Mouse (Mus musculus) lung, postnatal 0 days (tissue): ENCODE measurements around the gene Esf1. TPM values are rescaled to one million over a fixed set of nuclear protein-coding genes. Genes with fewer than 3 reads are reported as not detected.
A peak's percentile ranks its signal among the peaks of the same experiment; 100 is the strongest.
"Not testable (repeated sequence)": the region's sequence is repeated elsewhere in the genome, so short reads cannot be mapped to it uniquely, and the experiment has no call there.

ENCODE experiments used
- ATAC-seq: fragments of 200-750 bp; cut with Nextera tagmentation; 2 replicates; pipeline ENCODE4 v1.8.0; 2017; ENCODE audit warnings: moderate library complexity
- DNase-seq: peaks from one replicate; pipeline ENCODE4 v3.0.0-alpha.2; 2016; ENCODE audit warnings: low spot score
- H3K27ac ChIP-seq: fragments of 300-500 bp; sonication (generic); 2 replicates; pipeline ENCODE4 v1.5.1; 2014; ENCODE audit warnings: antibody characterized with exemption, mild to moderate bottlenecking, low read length, mixed read lengths
- H3K27me3 ChIP-seq: fragments of 300-500 bp; sonication (generic); replicated peaks from 2 replicates; pipeline ENCODE4 v1.6.1; 2014; ENCODE audit warnings: low read length, mixed read lengths; ENCODE audit not compliant: insufficient read depth
- H3K36me3 ChIP-seq: fragments of 300-500 bp; sonication (generic); 2 replicates; pipeline ENCODE4 v1.6.1; 2014; ENCODE audit warnings: low read length, mixed read lengths; ENCODE audit not compliant: insufficient read depth
- H3K4me1 ChIP-seq: fragments of 300-500 bp; sonication (generic); 2 replicates; pipeline ENCODE4 v1.6.1; 2014; ENCODE audit warnings: antibody characterized with exemption, low read depth, low read length, mixed read lengths; ENCODE audit not compliant: insufficient read depth
- H3K4me2 ChIP-seq: fragments of 300-500 bp; sonication (generic); replicated peaks from 2 replicates; pipeline ENCODE4 v1.6.1; 2014; ENCODE audit warnings: low read depth, mild to moderate bottlenecking, low read length, moderate library complexity, mixed read lengths
- H3K4me3 ChIP-seq: fragments of 300-500 bp; sonication (generic); 2 replicates; pipeline ENCODE4 v1.5.1; 2014; ENCODE audit warnings: low read depth, low read length
- H3K9ac ChIP-seq: fragments of 300-500 bp; sonication (generic); replicated peaks from 2 replicates; pipeline ENCODE4 v1.6.1; 2014; ENCODE audit warnings: low read depth, mild to moderate bottlenecking
- H3K9me3 ChIP-seq: fragments of 300-500 bp; sonication (generic); 2 replicates; pipeline ENCODE4 v1.6.1; 2016; ENCODE audit warnings: low read length, mixed read lengths
- CTCF ChIP-seq: IDR thresholded peaks from 2 replicates; pipeline ENCODE4 v1.5.1; 2016; ENCODE audit warnings: antibody characterized with exemption, mild to moderate bottlenecking
- EP300 ChIP-seq: IDR thresholded peaks from 2 replicates; pipeline ENCODE4 v1.6.1; 2016; ENCODE audit warnings: antibody characterized with exemption, mild to moderate bottlenecking, control low read depth
- WGBS: fragments of 180-500 bp; shearing (Covaris S2); extraction: QIAGEN DNeasy Blood & Tissue Kit; methylation state at CpG from one replicate; pipeline ENCODE4 v1.1.7; 2014; 5-methylcytosine and 5-hydroxymethylcytosine counted together
- polyA plus RNA-seq: library from polyadenylated mRNA; unstranded; fragments of >200 nt; fragmentation: Nextera tagmentation; extraction: Ambion mirVana; gene quantifications from 2 replicates; pipeline ENCODE4 v1.2.1, GENCODE M21; 2015

Gene Esf1
- polyA plus RNA-seq, 1 experiment from 2014 or later: 12.1 TPM

GRCm38 (mm10) chr2:140200713-140201112 lies 30.3 kb upstream of the Esf1 start:
- Histone ChIP-seq H3K4me3 (no peak overlapping the region), H3K4me2 (no peak overlapping the region), H3K27ac (no peak overlapping the region), H3K9me3 (no peaks in the 10 kb centered on the region), H3K9ac (no peak overlapping the region), H3K36me3 (peaks cover 4% of the 10 kb centered on the region; the same call in 1 of the 2 replicates), H3K27me3 (no peaks in the 10 kb centered on the region), H3K4me1 (no peaks in the 10 kb centered on the region)
- WGBS: 68% methylated on average over 2 of the region's 2 CpGs
- TF ChIP-seq EP300 (no peak), CTCF (peak; percentile 42)
- DNase-seq (no peak), ATAC-seq (no peak)

DNA sequence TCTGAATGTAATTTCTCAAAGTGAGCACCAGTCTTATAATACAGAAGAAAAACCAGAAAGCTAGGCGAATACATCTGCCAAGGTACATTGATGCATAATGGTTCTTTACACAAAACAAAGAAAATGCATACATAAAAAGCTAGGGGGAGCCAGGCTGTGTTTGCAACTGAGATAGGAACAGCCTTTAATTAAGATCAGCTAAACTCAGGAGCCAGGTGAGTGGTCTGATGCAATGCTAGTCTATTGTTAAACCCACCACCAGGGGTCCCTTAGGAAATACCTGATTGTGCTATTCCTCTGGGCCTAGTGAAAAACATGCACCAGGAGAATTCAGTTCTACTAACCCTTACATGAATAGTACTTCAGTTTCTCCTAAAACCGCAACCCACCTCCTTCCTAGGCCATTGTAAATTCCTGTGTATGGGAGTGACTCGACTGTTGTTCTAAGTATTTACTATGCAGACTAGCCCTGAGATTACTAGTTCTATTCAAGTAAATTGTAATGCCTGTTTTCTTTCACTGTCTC lies 15.4 kb upstream of the Esf1 start:
- DNase-seq, H3K36me3 ChIP-seq: not testable (repeated sequence)

DNA sequence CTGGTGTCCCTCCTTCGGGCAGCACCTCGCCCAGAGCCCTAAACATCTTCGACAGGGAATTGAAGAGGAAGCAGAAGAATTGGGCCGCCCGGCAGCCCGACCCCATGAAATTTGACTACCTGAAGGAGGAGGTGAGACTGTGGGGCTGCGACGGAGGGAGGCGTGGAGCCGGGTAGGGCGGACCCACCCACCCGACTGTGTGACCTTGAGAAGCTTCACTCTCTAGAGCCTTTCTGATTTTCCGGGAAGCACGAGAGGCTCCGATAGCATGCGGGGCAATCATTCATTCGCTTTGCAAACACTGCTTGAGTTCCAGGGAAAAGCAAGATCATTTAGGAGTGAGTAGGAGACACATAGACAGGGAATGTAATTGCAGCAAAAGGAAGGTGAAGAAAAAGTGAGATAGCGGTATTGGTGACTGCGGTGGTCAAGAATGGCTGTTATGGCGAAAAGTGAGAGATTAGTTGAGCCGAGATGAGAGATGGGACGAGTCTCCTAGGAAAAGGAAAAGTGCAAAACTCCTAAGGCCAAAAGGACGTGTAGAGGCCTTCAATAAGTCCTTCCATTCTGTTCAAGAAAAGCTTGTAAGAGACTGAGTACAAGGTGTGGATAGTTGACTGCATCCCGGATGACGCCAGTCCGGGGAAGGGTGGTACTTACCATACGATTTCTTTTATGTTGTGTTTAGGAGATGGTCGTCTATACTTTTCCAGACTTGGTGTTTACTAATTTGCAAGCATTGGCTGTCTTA lies 614 bp upstream of the Esf1 start:
- 4% methylated on average over 28 of the region's 28 CpGs for WGBS
- Histone ChIP-seq H3K9me3 (no peaks in the 10 kb centered on the region), H3K4me1 (0 out of 2 replicates have a peak, but pooled peaks cover 11% of the 10 kb centered on the region), H3K27ac (0 out of 2 replicates have a peak overlapping the region, but pooled peaks have one; percentile 29), H3K9ac (peak overlapping the region; percentile 76), H3K27me3 (no peaks in the 10 kb centered on the region), H3K4me2 (peak overlapping the region; percentile 76), H3K36me3 (no peaks in the 10 kb centered on the region), H3K4me3 (peak overlapping the region; percentile 61)
- ATAC-seq (peak; percentile 64), DNase-seq (peak; percentile 47)
- TF ChIP-seq EP300: no peak
- no peak for TF ChIP-seq CTCF

More for the DNA sequence above, 15.4 kb upstream of the Esf1 start:
- H3K4me2 ChIP-seq, H3K9me3 ChIP-seq, H3K9ac ChIP-seq, H3K27ac ChIP-seq, ATAC-seq, H3K4me1 ChIP-seq, H3K27me3 ChIP-seq, H3K4me3 ChIP-seq: not testable (repeated sequence)
- TF ChIP-seq CTCF: peak; percentile 9; the same call in 1 of the 2 replicates
- 95% methylated on average over 3 of the region's 3 CpGs for WGBS

DNA sequence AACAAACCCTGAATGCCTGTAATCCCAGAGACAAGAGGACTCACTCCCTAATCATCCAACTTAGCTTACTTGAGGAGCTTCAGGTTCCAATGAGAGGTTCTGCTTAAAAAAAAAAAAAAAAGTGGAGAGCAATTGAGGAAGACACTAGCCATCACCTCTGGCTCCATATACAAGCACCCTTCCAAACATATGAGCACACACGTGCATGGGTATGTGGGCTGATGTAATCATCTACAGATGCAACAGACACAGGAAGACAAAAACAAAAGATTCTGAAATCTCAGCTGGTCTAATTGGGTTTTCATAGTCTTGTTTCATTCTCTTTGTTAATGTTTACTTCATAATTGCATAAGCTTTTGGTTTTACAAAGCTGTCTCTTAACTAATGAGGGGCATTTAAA lies 1.3 kb downstream of the Esf1 start:
- H3K9me3 ChIP-seq: no peaks in the 10 kb centered on the region
- no peaks in the 10 kb centered on the region; the same call in 1 of the 2 replicates for H3K36me3 ChIP-seq
- whole genome bisulfite sequencing: 78% methylated on average over 1 of the region's 1 CpGs
- H3K9ac ChIP-seq: no peak overlapping the region
- ATAC-seq (no peak), DNase-seq (no peak)
- 0 out of 2 replicates have a peak, but pooled peaks cover 11% of the 10 kb centered on the region for H3K4me1 ChIP-seq
- no peak overlapping the region for H3K4me3 ChIP-seq
- no peak overlapping the region for H3K4me2 ChIP-seq
- H3K27ac ChIP-seq: no peak overlapping the region
- TF ChIP-seq EP300: no peak
- TF ChIP-seq CTCF: no peak
- H3K27me3 ChIP-seq: no peaks in the 10 kb centered on the region

- Histone ChIP-seq H3K36me3 (no peaks in the 10 kb centered on the region; the same call in 1 of the 2 replicates), H3K27me3 (no peaks in the 10 kb centered on the region), H3K4me2 (no peak overlapping the region), H3K4me3 (no peak overlapping the region), H3K9me3 (no peaks in the 10 kb centered on the region), H3K9ac (no peak overlapping the region), H3K4me1 (no peaks in the 10 kb centered on the region), H3K27ac (no peak overlapping the region)
- 91% methylated on average over 5 of the region's 5 CpGs for WGBS
- no peak for DNase-seq
- no peak for TF ChIP-seq CTCF
- TF ChIP-seq EP300: no peak
- no peak for ATAC-seq
Observed at GRCm38 (mm10) chr2:140163351-140163854, 7.0 kb downstream of the Esf1 start.

- no peaks in the 10 kb centered on the region for H3K4me1 ChIP-seq
- no peak overlapping the region for H3K27ac ChIP-seq
- WGBS: 77% methylated on average over 3 of the region's 3 CpGs
- no peak overlapping the region for H3K4me2 ChIP-seq
- DNase-seq: peak; percentile 82
- no peaks in the 10 kb centered on the region for H3K27me3 ChIP-seq
- H3K9ac ChIP-seq: no peak overlapping the region
- no peaks in the 10 kb centered on the region for H3K9me3 ChIP-seq
- no peak for ATAC-seq
- H3K4me3 ChIP-seq: no peak overlapping the region
- TF ChIP-seq CTCF (peak; percentile 59), EP300 (no peak)
- H3K36me3 ChIP-seq: peaks cover 4% of the 10 kb centered on the region; the same call in 1 of the 2 replicates
Observed at GRCm38 (mm10) chr2:140159186-140159730, 11.1 kb downstream of the Esf1 start.

DNA sequence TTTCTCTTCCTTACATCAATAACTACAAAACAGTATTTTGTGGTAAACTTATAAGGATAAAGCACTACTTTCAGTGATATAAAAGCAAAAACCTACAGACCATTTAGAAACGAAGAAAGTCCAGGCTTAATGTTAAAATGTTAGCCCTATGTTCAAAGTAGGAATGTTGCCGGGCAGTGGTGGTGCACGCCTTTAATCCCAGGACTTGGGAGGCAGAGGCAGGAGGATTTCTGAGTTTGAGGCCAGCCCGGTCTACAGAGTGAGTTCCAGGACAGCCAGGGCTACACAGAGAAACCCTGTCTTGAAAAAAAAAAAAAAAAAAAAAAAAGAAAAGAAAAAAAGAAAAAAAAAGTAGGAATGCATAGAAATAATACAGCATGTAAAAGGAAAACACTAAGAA lies 18.6 kb downstream of the Esf1 start, which contains the start of gene Gm17374:
Gm17374 (plus strand) TSS at position 301 of the 400 bp plus-strand sequence.
- H3K27ac ChIP-seq, H3K27me3 ChIP-seq, H3K9me3 ChIP-seq, H3K4me3 ChIP-seq, H3K9ac ChIP-seq, ATAC-seq, H3K4me1 ChIP-seq, H3K4me2 ChIP-seq, DNase-seq, H3K36me3 ChIP-seq: not testable (repeated sequence)
- 86% methylated on average over 4 of the region's 4 CpGs for WGBS
